Mouse (Mus musculus): Measurements from ENCODE around the gene Prdm1.

Prdm1 gene

GRCm38 (mm10) chr10:44528291-44529082 is at the start of gene Prdm1:
Gene Prdm1 (minus strand): TSS chr10:44528501.
- DNase-seq (ENCODE audit: low read depth, low spot score): no peak

- DNase-seq (ENCODE audit: low read depth, low spot score): no peak
These were observed 37.7 kb upstream of the Prdm1 start for GRCm38 (mm10) chr10:44565971-44566370.

DNA sequence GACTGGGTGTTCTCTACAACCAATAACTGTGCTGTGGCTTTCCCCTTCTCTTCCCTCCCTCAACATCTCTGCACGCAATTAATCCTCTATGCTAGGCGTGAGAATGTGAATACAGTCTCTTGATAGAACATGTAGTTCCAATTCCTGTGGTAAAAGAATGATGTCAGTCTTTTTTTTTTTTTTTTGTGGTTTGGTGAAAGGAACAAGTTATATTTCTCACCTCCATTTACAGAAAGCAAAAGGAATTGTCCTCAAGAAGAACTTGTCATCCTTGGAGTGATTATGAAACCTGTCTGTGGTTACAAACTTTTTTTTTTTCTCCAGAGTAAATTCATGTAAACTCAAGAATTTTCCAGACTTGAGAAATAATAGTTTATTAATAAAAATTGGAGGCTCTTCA is 36.8 kb upstream of the Prdm1 start:
- DNase-seq (ENCODE audit: low read depth, low spot score): no peak

- no peak for DNase-seq (ENCODE audit: low read depth, low spot score)
These were observed 28.5 kb upstream of the Prdm1 start for GRCm38 (mm10) chr10:44556845-44557244.

GRCm38 (mm10) chr10:44555317-44555716 is 27.0 kb upstream of the Prdm1 start:
- no peak for DNase-seq (ENCODE audit: low read depth, low spot score)

DNA sequence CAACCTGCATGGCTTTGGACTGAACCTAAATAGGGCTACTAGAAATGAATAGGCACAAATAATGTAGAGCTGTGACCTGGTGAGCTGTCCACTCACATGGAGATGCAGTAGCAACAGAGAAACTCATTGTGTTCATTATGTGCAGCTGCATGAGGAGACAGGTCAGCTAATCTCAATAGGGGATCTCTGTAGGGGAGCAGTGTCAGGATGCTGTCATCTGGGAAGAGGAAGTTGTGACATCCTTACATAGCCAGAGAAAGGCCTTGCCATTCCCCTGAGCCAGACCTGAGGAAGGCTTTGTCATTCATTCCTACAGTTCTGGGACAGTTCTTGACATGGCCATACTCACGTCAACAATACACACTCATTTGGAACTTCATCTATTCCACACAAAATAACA is 25.3 kb upstream of the Prdm1 start:
- no peak for DNase-seq (ENCODE audit: low read depth, low spot score)

- no peak for DNase-seq (ENCODE audit: low read depth, low spot score)
These were observed 10.8 kb upstream of the Prdm1 start for GRCm38 (mm10) chr10:44539033-44539578.

- no peak for DNase-seq (ENCODE audit: low read depth, low spot score)
These were observed 9.8 kb upstream of the Prdm1 start for GRCm38 (mm10) chr10:44538137-44538536.

GRCm38 (mm10) chr10:44530067-44530360 is 1.7 kb upstream of the Prdm1 start:
- no peak for DNase-seq (ENCODE audit: low read depth, low spot score)

- peak; percentile 86 for DNase-seq (ENCODE audit: low read depth, low spot score)
These were observed 1.1 kb upstream of the Prdm1 start for GRCm38 (mm10) chr10:44529218-44530066.

- DNase-seq (ENCODE audit: low read depth, low spot score): no peak
These were observed 650 bp downstream of the Prdm1 start for GRCm38 (mm10) chr10:44527651-44528050.

DNA sequence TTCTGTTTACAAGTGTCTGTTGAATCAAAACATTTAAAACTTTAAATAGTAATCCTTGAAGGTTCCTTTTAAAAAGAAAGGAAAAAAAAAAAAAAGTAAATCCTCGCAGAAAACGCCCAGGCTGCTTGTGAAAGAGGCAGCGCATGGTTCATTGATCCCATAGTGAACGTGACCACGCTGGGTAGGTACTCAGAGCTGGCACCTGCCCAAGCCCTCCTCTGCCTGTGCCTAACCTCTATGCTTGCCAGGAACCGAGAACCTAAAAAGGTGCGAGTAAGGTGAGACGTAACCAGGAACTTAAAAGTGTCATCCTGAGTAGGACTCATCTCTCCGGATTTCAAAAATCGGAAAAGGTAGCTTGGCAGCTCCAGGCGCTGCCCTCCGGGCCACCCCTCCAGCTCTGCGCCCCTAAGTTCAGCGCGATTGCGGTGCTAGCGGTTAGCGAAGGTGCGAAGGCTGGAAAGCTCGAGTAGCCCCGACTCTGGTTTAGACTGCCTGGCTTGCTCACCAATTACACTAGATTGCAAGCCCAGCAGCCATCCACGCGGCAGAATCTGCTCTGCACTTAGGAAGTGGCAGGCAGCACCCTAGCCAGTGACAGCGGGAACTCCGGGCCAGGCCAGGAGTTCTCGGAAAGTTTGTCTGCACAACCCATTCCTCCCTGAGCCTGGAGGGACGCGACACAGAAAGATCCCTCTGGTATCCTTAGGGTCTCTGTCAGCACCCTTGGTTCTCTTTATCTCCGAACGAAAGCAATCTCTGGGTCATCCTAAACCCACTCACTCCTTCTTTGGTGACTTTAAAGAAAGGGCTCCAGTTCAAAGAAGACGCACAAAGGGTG is 1.3 kb downstream of the Prdm1 start:
- DNase-seq (ENCODE audit: low read depth, low spot score): no peak

DNA sequence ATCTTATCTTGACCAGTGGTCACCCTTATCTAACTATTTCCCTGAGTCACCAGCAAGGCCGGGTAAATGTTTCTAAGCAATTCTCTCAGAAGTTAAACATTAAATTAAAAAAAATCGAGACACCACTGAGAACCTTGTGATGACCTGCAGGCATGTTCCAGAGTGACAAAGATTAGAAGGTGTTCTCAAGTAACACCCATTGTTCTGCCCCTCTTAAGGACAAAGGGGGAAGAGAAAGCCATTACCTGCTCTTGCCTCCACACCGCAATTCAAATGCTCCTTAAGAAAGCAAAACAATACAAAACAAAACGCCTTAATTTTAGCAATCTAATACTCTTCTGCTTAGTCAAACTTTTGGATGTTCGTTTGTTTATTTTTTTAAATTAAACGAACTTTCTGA is 8.1 kb downstream of the Prdm1 start:
- DNase-seq (ENCODE audit: low read depth, low spot score): no peak

GRCm38 (mm10) chr10:44518631-44519030 is 9.7 kb downstream of the Prdm1 start:
- no peak for DNase-seq (ENCODE audit: low read depth, low spot score)

DNA sequence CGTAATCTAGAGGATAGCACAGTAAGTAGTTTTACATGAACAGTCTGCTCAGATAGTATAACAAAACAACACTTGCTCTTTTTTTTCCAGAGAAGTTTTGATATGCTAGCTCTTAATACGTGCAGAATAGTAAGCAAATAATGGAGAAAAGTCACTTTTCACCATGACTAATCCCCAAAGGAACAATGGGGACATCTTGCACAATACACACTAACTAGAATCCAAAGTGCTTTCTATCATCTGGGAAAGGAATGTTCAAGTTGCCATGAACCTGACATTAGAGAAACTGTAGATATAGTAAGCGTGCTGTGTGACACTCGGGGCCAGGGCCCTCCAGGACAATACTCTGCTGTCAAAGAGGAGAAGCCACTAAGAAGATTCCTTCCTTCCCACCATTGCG is 15.2 kb downstream of the Prdm1 start:
- DNase-seq (ENCODE audit: low read depth, low spot score): no peak

DNA sequence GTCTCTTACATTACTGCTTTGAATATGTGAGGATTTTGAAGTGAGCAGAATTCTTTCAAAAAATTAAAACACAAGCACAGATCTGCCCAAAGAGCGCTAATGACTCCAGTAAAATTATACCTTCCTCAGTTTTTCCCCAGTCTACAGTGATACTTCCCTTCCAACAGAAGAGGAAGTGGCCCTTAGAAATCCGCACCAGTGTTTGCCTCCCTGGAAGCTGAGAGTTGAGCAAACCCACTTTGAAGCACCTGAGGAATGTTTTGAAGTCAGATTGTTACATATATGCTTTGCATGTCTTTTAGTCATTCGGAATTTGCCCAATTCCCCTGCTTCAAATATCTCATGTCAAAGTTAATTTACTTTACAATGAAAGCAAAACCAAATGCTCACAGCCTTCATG is 17.3 kb downstream of the Prdm1 start:
- no peak for DNase-seq (ENCODE audit: low read depth, low spot score)

- DNase-seq (ENCODE audit: low read depth, low spot score): no peak
These were observed 19.7 kb downstream of the Prdm1 start for GRCm38 (mm10) chr10:44508649-44509048.

DNA sequence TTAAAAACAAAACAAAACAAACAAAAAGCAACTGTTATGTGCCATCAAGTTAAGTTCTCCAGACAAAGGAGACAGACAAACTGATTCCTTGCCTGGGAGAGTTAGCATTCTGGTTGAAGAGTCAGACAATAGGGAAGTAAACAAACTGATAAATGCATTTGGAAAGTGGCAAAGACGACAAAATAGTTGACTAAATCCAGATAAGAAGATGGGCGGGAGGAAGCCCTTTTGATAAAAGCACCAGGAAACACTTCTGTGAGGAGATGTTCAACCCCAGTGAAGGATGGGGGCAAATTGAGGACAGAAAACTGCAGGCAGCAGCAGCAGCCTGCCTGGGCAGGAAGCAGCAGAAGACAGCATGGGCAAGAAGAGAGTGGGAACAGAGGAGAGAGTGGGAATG is 20.3 kb downstream of the Prdm1 start:
- no peak for DNase-seq (ENCODE audit: low read depth, low spot score)

- no peak for DNase-seq (ENCODE audit: low read depth, low spot score)
These were observed 25.4 kb downstream of the Prdm1 start for GRCm38 (mm10) chr10:44502891-44503290.

GRCm38 (mm10) chr10:44499897-44500519 is 28.3 kb downstream of the Prdm1 start:
- DNase-seq (ENCODE audit: low read depth, low spot score): peak; percentile 21

- DNase-seq (ENCODE audit: low read depth, low spot score): no peak
These were observed 34.3 kb downstream of the Prdm1 start for GRCm38 (mm10) chr10:44493818-44494492.

Data from forelimb bud, embryonic 11.5 days (tissue).